Mouse (Mus musculus): ENCODE measurements at regions not wholly inside any gene's neighbourhood (a gene's known extent, or its start where the extent isn't known, plus 50 kb on each side); places are given as distances from the start of the nearest gene placed in this dataset.
A peak's percentile ranks its signal among the peaks of the same experiment; 100 is the strongest.

GRCm38 (mm10) chr14:94541995-94542394 lies 651.5 kb upstream of the Pcdh9 start:
- H3K4me3 ChIP-seq (replicated peaks), result no peak overlapping the region
- H3K4me2 ChIP-seq, result no peak overlapping the region
- H3K9me3 ChIP-seq, result no peaks in the 10 kb centered on the region
- no peaks in the 10 kb centered on the region for H3K36me3 ChIP-seq (replicated peaks)
- no peak for ATAC-seq (ENCODE audit: low FRiP score)
- no peaks in the 10 kb centered on the region for H3K4me1 ChIP-seq
- no peak overlapping the region for H3K9ac ChIP-seq
- no peak overlapping the region for H3K27ac ChIP-seq
- no peaks in the 10 kb centered on the region for H3K27me3 ChIP-seq
- 90% methylated on average over 8 of the region's 8 CpGs for WGBS

- no peaks in the 10 kb centered on the region for H3K4me1 ChIP-seq
- H3K36me3 ChIP-seq (replicated peaks), result no peaks in the 10 kb centered on the region
- no peak overlapping the region for H3K4me2 ChIP-seq
- H3K9me3 ChIP-seq, result no peaks in the 10 kb centered on the region
- no peak overlapping the region for H3K27ac ChIP-seq
- no peak overlapping the region for H3K4me3 ChIP-seq (replicated peaks)
- no peak overlapping the region for H3K9ac ChIP-seq
- H3K27me3 ChIP-seq, result no peaks in the 10 kb centered on the region
- WGBS, result 81% methylated on average over 1 of the region's 1 CpGs
- ATAC-seq (ENCODE audit: low FRiP score), result no peak
These were observed 635.2 kb upstream of the Pcdh9 start for GRCm38 (mm10) chr14:94525648-94526047.

- no peak for ATAC-seq (ENCODE audit: low FRiP score)
These were observed 634.8 kb upstream of the Pcdh9 start for GRCm38 (mm10) chr14:94525238-94525637.

GRCm38 (mm10) chr14:94522007-94522406 lies 631.5 kb upstream of the Pcdh9 start:
- no peak overlapping the region for H3K4me3 ChIP-seq (replicated peaks)
- no peak for ATAC-seq (ENCODE audit: low FRiP score)
- no peaks in the 10 kb centered on the region for H3K36me3 ChIP-seq (replicated peaks)
- no peaks in the 10 kb centered on the region for H3K9me3 ChIP-seq
- H3K4me1 ChIP-seq, result no peaks in the 10 kb centered on the region
- H3K4me2 ChIP-seq, result no peak overlapping the region
- no peak overlapping the region for H3K27ac ChIP-seq
- H3K9ac ChIP-seq, result no peak overlapping the region
- no peaks in the 10 kb centered on the region for H3K27me3 ChIP-seq
- 74% methylated on average over 2 of the region's 2 CpGs for WGBS

More at GRCm38 (mm10) chr14:94525238-94525637, 634.8 kb upstream of the Pcdh9 start:
- Histone ChIP-seq H3K36me3 (replicated peaks) (no peaks in the 10 kb centered on the region), H3K4me2 (no peak overlapping the region), H3K4me1 (no peaks in the 10 kb centered on the region), H3K27ac (no peak overlapping the region), H3K9me3 (no peaks in the 10 kb centered on the region), H3K9ac (no peak overlapping the region), H3K4me3 (replicated peaks) (no peak overlapping the region), H3K27me3 (no peaks in the 10 kb centered on the region)

GRCm38 (mm10) chr14:94491370-94491769 lies 600.9 kb upstream of the Pcdh9 start:
- ATAC-seq (ENCODE audit: low FRiP score), result no peak
- H3K36me3 ChIP-seq (replicated peaks), result no peaks in the 10 kb centered on the region

GRCm38 (mm10) chr14:94475887-94476286 lies 585.4 kb upstream of the Pcdh9 start:
- Histone ChIP-seq H3K9ac (no peak overlapping the region), H3K27me3 (no peaks in the 10 kb centered on the region), H3K9me3 (no peaks in the 10 kb centered on the region), H3K27ac (no peak overlapping the region), H3K4me2 (no peak overlapping the region), H3K36me3 (replicated peaks) (no peaks in the 10 kb centered on the region), H3K4me3 (replicated peaks) (no peak overlapping the region), H3K4me1 (no peaks in the 10 kb centered on the region)
- 77% methylated on average over 3 of the region's 3 CpGs for WGBS
- ATAC-seq (ENCODE audit: low FRiP score), result no peak

More at GRCm38 (mm10) chr14:94491370-94491769, 600.9 kb upstream of the Pcdh9 start:
- no peak overlapping the region for H3K9ac ChIP-seq
- no peak overlapping the region for H3K4me3 ChIP-seq (replicated peaks)
- no peak overlapping the region for H3K4me2 ChIP-seq
- H3K9me3 ChIP-seq, result no peaks in the 10 kb centered on the region
- no peaks in the 10 kb centered on the region for H3K4me1 ChIP-seq
- no peak overlapping the region for H3K27ac ChIP-seq
- H3K27me3 ChIP-seq, result no peaks in the 10 kb centered on the region

GRCm38 (mm10) chr14:94473181-94473580 lies 582.7 kb upstream of the Pcdh9 start:
- Histone ChIP-seq H3K27me3 (no peaks in the 10 kb centered on the region), H3K36me3 (replicated peaks) (no peaks in the 10 kb centered on the region), H3K4me1 (no peaks in the 10 kb centered on the region), H3K9ac (no peak overlapping the region), H3K4me2 (no peak overlapping the region), H3K4me3 (replicated peaks) (no peak overlapping the region), H3K27ac (no peak overlapping the region), H3K9me3 (no peaks in the 10 kb centered on the region)
- ATAC-seq (ENCODE audit: low FRiP score), result no peak
- WGBS, result 100% methylated on average over 1 of the region's 1 CpGs

- 85% methylated on average over 1 of the region's 1 CpGs for WGBS
- Histone ChIP-seq H3K4me2 (no peak overlapping the region), H3K9ac (no peak overlapping the region), H3K27ac (no peak overlapping the region), H3K4me3 (replicated peaks) (no peak overlapping the region), H3K27me3 (no peaks in the 10 kb centered on the region), H3K4me1 (no peaks in the 10 kb centered on the region), H3K9me3 (no peaks in the 10 kb centered on the region), H3K36me3 (replicated peaks) (no peaks in the 10 kb centered on the region)
- no peak for ATAC-seq (ENCODE audit: low FRiP score)
These were observed 555.5 kb upstream of the Pcdh9 start for GRCm38 (mm10) chr14:94445952-94446351.

- peak; percentile 51; the same call in 1 of the 2 replicates for ATAC-seq (ENCODE audit: low FRiP score)
- 59% methylated on average over 7 of the region's 7 CpGs for WGBS
- H3K36me3 ChIP-seq (replicated peaks), result no peaks in the 10 kb centered on the region
These were observed 543.0 kb upstream of the Pcdh9 start for GRCm38 (mm10) chr14:94433343-94433958.

GRCm38 (mm10) chr14:94427611-94428186 lies 537.2 kb upstream of the Pcdh9 start:
- 23% methylated on average over 1 of the region's 1 CpGs for WGBS
- H3K9me3 ChIP-seq, result no peaks in the 10 kb centered on the region

More at GRCm38 (mm10) chr14:94433343-94433958, 543.0 kb upstream of the Pcdh9 start:
- no peak overlapping the region for H3K4me3 ChIP-seq (replicated peaks)
- H3K27ac ChIP-seq, result no peak overlapping the region
- no peak overlapping the region for H3K9ac ChIP-seq
- H3K27me3 ChIP-seq, result no peaks in the 10 kb centered on the region
- no peak overlapping the region for H3K4me2 ChIP-seq
- no peaks in the 10 kb centered on the region for H3K4me1 ChIP-seq
- no peaks in the 10 kb centered on the region for H3K9me3 ChIP-seq

More at GRCm38 (mm10) chr14:94427611-94428186, 537.2 kb upstream of the Pcdh9 start:
- H3K4me3 ChIP-seq (replicated peaks), result no peak overlapping the region
- H3K27me3 ChIP-seq, result no peaks in the 10 kb centered on the region
- H3K27ac ChIP-seq, result no peak overlapping the region
- ATAC-seq (ENCODE audit: low FRiP score), result no peak
- no peaks in the 10 kb centered on the region for H3K4me1 ChIP-seq
- H3K9ac ChIP-seq, result no peak overlapping the region
- H3K4me2 ChIP-seq, result no peak overlapping the region
- no peaks in the 10 kb centered on the region for H3K36me3 ChIP-seq (replicated peaks)

Data from forebrain, embryonic 12.5 days (tissue).